Mouse (Mus musculus) thymus, adult 2 months (tissue): ENCODE measurements around the gene Cyb5r1.

Experiments
- CTCF ChIP-seq: fragments of 200-500 bp; IDR thresholded peaks from 2 replicates; pipeline ENCODE4 v1.5.1; 2012; ENCODE audit warnings: mild to moderate bottlenecking, control low read depth, low read length, moderate library complexity, borderline replicate concordance; ENCODE audit not compliant: control insufficient read depth, poor library complexity, insufficient read depth; ENCODE audit errors: extremely low read depth
- POLR2A ChIP-seq: fragments of 200-500 bp; IDR thresholded peaks from 2 replicates; pipeline ENCODE4 v1.6.1; 2012; ENCODE audit warnings: mild to moderate bottlenecking, low read length, control low read depth, moderate library complexity; ENCODE audit not compliant: control insufficient read depth, poor library complexity, insufficient read depth; ENCODE audit errors: extremely low read depth

DNA sequence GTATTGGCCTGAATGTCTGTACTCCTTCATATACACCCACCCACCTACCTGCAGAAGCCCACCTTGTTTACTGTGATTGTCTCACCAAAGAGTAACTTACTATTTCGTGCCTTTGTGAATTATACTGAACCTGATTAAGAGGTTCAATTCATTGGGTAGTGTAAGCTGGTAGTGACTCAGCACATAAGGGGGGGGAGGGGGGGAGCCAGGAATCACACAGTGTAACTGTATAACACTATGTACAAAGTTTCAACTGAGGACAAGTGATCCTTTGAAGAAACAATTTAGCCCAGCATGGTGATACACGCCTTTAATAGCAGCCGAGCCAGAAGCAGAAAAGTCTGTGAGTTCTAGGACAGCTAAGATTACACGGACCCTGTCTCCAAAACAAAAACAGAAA, 28.1 kb downstream of the Cyb5r1 start:
- TF ChIP-seq CTCF = no peak
- TF ChIP-seq POLR2A = no peak
